Mouse (Mus musculus) gastrocnemius, adult 18-20 months (tissue): ENCODE data around the gene Dgki. TPM values are rescaled to one million over a fixed set of nuclear protein-coding genes. Genes with fewer than 3 reads are reported as not detected.
A peak's percentile ranks its signal among the peaks of the same experiment; 100 is the strongest.

Experiments
- DNase-seq: peaks from one replicate; pipeline ENCODE4 v3.0.0; 2021; ENCODE audit warnings: low spot score
- total RNA-seq, 2 experiments: library from RNA; stranded (reverse); gene quantifications; 2 replicates each; pipeline ENCODE4 v1.2.3; 2021

Gene Dgki
- total RNA-seq, 2 experiments from 2014 or later: 0.11 to 0.40 TPM

- no peak for DNase-seq
Observed at GRCm38 (mm10) chr6:37028300-37028699, 271.7 kb downstream of the Dgki start.

GRCm38 (mm10) chr6:37026343-37027243 lies 273.4 kb downstream of the Dgki start:
- DNase-seq: no peak

- DNase-seq: peak; percentile 7
Observed at GRCm38 (mm10) chr6:37016046-37016445, 283.9 kb downstream of the Dgki start.

GRCm38 (mm10) chr6:37011597-37011996 lies 288.4 kb downstream of the Dgki start:
- DNase-seq: no peak

- no peak for DNase-seq
Observed at GRCm38 (mm10) chr6:37007573-37007972, 292.4 kb downstream of the Dgki start.

GRCm38 (mm10) chr6:37004914-37005313 lies 295.1 kb downstream of the Dgki start:
- DNase-seq: no peak

DNA sequence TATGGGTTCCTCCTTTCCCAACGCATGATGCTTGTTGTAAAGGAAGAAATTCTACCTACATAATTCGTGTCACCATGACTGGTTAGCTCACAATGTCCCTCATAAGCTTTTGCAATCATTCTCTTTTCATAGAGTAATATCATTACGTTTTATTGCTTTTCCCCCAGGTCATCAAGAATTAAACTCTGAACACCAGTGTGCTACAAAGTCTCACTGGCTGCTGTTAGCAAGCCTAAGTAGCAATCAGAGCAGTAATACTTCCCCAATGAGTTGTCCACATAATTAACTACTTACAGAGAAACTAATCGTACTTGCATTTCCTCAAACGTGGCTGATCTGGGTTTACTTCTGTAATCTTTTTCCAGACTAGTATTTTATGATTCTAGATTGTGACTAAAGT lies 296.7 kb downstream of the Dgki start:
- DNase-seq: no peak

DNA sequence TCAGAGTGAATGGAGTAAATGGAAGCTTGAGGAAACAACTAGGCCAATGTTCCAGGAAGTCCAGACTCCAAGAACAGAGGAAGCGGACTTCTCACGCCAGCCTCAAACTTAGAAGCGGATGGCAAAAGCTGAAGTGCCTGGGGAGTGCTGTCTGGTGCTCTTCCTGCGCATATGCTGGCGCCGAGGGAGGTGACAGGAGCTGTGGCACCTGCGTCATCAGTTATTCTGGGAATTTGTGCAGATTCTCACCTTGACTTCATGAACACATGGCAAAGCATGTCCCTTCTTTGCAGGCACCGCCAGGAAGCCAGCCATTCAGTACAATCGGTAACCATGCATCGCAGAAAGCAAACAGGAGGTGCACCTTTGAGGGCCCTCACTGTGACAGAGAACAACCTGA lies 301.0 kb downstream of the Dgki start:
- DNase-seq: no peak

- no peak for DNase-seq
Observed at GRCm38 (mm10) chr6:36994329-36994728, 305.7 kb downstream of the Dgki start.

DNA sequence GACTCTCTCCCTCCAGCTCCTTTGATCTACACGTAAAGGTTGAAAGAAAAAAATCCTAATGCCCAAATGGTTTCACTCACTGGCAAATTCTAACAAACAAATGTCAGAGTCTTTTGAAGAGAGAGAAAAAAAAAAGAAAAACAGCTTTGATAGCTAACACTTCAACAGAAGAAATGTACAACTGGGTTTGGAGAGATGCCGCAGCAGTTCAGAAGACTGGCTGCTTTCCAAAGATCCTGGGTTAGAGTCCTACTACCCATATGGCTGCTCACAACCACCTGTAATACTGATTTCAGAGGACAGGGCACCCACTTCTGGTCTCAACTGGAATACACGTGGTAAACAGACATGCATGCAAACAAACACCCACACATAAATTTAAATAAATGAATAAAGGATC lies 309.8 kb downstream of the Dgki start:
- no peak for DNase-seq

DNA sequence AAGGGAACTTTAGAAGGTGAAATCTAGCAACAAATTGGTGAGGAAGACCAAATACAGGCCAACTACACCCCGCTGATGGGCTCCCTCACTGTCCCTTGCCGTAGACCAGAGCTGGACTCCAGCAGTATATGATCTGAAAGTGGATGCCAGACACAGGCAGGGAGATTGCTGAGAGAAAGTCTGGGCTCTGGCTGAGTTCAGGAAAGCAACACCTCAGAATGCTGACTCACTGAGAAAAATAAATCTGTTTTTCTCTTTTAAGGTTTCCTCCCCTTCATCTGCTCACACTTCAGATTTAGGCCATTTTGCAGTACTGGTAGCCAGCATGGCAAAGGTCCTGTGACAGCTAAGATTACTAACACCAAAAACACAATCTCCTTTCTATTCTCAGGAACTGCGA lies 311.2 kb downstream of the Dgki start:
- no peak for DNase-seq

DNA sequence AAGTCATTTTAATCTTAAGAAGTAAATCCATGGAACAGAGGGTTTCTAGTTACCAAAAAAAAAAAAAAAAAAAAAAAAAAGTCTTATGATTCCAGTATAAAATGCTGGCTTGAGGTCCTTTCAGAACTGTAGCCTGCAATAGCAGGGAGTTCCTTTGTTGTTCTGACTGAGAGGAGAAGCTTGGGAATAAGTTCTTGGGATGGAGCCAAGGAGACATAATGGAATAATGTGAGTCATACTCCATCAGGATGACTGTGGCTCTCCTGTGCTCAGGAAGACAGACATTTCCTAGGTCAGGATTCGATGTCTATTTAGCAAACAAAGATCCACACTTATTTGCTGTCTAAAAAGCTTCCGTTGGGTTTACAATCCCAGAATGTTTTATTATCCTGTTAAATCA lies 318.3 kb downstream of the Dgki start:
- DNase-seq: peak; percentile 32

DNA sequence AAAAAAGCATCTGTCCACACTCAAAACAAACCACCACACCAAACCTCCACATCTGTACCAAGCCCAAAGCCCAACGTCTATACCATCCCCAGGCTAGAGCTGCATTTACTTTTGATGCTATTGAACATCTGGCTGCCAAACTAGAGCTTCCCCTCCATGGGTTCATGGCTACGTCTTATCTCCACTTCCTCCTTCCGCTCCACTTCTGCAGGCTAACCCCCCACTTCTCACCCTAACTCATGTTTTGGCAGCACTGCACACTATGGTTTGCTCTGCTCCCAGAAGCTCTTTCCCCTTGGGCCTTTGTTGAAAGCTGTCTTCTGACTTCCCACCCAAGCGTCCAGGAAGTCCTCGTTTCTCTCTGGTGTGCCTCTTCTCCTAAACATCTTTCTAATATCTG lies 319.5 kb downstream of the Dgki start:
- DNase-seq: no peak

GRCm38 (mm10) chr6:36978176-36978575 lies 321.8 kb downstream of the Dgki start:
- DNase-seq: no peak

GRCm38 (mm10) chr6:36973096-36973495 lies 326.9 kb downstream of the Dgki start:
- no peak for DNase-seq

- DNase-seq: no peak
Observed at GRCm38 (mm10) chr6:36972494-36972893, 327.5 kb downstream of the Dgki start.

GRCm38 (mm10) chr6:36969249-36969885 lies 330.6 kb downstream of the Dgki start:
- DNase-seq: no peak

DNA sequence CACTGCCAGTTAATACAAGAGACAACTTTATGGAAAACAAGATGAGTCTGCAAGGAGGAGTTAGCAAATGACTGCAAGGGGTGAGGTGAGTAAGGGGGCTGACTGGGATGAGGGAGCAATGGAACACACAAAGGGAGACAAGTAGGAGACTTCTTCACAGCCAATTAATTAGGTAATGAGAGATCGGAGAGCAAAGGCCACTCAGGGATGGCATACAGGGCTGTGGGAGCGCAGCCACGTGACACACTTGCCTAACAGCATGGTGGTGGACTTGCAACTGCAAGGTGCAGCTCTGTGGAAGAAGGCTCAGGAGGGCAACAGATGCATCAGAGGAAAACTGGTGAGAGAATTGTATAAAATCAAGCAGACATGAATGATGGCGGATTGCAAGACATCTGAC lies 339.3 kb downstream of the Dgki start:
- no peak for DNase-seq

DNA sequence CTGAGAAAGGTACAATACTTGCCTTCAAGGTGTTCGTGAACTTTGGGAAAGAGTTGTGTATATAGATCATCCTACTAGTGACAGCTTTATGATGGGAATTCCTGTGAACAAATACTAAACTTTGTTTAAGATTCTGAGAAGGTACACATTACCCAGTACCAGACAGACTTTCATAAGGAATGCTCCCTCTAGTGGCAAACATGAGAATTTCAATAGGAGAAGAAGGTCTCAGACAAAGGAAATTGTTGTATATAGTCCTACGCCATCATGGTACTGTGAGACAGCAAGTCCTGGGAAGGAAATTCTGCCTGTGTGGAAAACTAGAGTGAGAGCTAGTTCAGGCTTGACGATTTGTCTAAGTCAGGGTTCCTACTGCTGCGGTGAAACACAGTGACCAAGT lies 344.7 kb downstream of the Dgki start:
- no peak for DNase-seq

DNA sequence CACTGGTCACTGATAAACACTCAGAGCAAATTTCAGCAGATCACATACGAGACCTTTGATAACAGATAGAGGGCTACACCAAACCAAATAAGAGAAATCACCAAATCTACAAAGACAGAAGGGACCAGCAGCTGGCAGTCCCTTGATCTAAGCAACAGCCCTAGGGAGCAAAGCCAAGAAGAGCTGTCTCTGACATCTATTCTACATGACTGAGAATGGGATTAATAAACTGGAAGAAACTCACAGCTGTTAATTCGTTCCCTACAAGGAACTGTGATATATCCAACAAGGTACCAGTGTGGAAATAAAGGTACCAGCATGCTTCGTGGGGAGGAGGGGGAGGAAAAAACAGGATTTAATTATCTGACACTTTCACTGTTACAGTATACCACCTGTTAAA lies 349.3 kb downstream of the Dgki start:
- no peak for DNase-seq

- DNase-seq: no peak
Observed at GRCm38 (mm10) chr6:36947861-36948260, 352.1 kb downstream of the Dgki start.

DNA sequence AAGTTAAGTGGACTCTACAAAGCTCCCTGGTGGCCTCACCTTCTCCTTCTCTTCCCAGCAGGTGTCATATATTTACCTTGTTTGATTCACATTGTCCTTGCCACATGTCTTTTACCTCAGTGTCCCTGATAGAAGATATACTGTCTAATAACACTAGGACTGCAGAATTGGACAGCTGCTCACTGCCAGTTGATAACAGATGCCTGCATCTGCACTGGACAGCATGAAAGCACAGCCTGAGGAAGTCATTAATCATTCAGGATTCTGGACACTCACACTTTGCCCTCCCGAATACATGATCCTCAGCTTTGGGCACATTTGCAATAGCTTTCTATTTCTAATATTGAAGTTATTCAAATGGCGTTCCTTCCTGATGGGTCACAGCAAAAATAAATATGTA lies 362.5 kb downstream of the Dgki start:
- no peak for DNase-seq

GRCm38 (mm10) chr6:36936816-36937215 lies 363.2 kb downstream of the Dgki start:
- no peak for DNase-seq
